In genomic region chrX:109011611-109012185, GRCm38 (mm10) we compare ENCODE assay signal across 8 mouse cellular contexts. TPM values are rescaled to one million over a fixed set of nuclear protein-coding genes. Genes with fewer than 3 reads are reported as not detected.
A peak's percentile ranks its signal among the peaks of the same experiment; 100 is the strongest.
DNase-seq lines count a peak whose midpoint lies in the region; ATAC-seq and TF ChIP-seq lines count a peak whose summit lies in the region.

No protein-coding gene starts in this region.

- dilution Hi-C loops in CH12.LX (cut with MboI; ENCODE audit: extremely low pct_ligation_motif_present, extremely low pct_unique_long_range_greater_than_20kb, low sequenced_read_pairs) = no loop called here

- no peaks in the 10 kb centered on the region for H3K27me3 ChIP-seq in CH12.LX (replicated peaks)
- no peaks in the 10 kb centered on the region for H3K27me3 ChIP-seq in embryonic facial prominence, embryonic 10.5 days (replicated peaks; ENCODE audit: low read depth, poor library complexity, severe bottlenecking)
- H3K27me3 ChIP-seq in hindbrain, embryonic 10.5 days (ENCODE audit: insufficient read depth, poor library complexity, severe bottlenecking) = no peaks in the 10 kb centered on the region
- H3K27me3 ChIP-seq in limb, embryonic 12.5 days = no peaks in the 10 kb centered on the region
- no peaks in the 10 kb centered on the region for H3K27me3 ChIP-seq in midbrain, embryonic 13.5 days

- H3K4me1 ChIP-seq in CH12.LX (ENCODE audit: control insufficient read depth in 1 of 2, insufficient read depth in 2 of 2) = peaks cover 0 to 6% of the 10 kb centered on the region in 2 experiments; a peak in 1 of 4 replicates
- H3K4me1 ChIP-seq in embryonic facial prominence, embryonic 10.5 days = no peaks in the 10 kb centered on the region
- no peaks in the 10 kb centered on the region for H3K4me1 ChIP-seq in hindbrain, embryonic 10.5 days (replicated peaks)
- no peaks in the 10 kb centered on the region for H3K4me1 ChIP-seq in limb, embryonic 12.5 days (replicated peaks)
- H3K4me1 ChIP-seq in midbrain, embryonic 13.5 days (replicated peaks) = no peaks in the 10 kb centered on the region

- H3K79me2 ChIP-seq in CH12.LX (replicated peaks; ENCODE audit: control insufficient read depth, extremely low read depth, insufficient read depth, poor library complexity, severe bottlenecking) = peaks cover 9% of the 10 kb centered on the region

- peak overlapping the region; percentile 50 to 63 (median 56) for H3K4me3 ChIP-seq in CH12.LX (replicated peaks in 1 of 3; ENCODE audit: low read depth in 2 of 3, low read length in 2 of 3, poor library complexity in 1 of 3)
- H3K4me3 ChIP-seq in embryonic facial prominence, embryonic 10.5 days = peak overlapping the region; percentile 58
- H3K4me3 ChIP-seq in hindbrain, embryonic 10.5 days = peak overlapping the region; percentile 54
- peak overlapping the region; percentile 44 for H3K4me3 ChIP-seq in limb, embryonic 12.5 days (replicated peaks)
- H3K4me3 ChIP-seq in midbrain, embryonic 13.5 days (replicated peaks) = peak overlapping the region; percentile 49

- no peak overlapping the region for H3K27ac ChIP-seq in CH12.LX (ENCODE audit: insufficient read depth, low read depth)
- H3K27ac ChIP-seq in embryonic facial prominence, embryonic 10.5 days (replicated peaks) = no peak overlapping the region
- H3K27ac ChIP-seq in hindbrain, embryonic 10.5 days = peak overlapping the region; percentile 82; the same call in 1 of the 2 replicates
- H3K27ac ChIP-seq in limb, embryonic 12.5 days = no peak overlapping the region
- no peak overlapping the region for H3K27ac ChIP-seq in midbrain, embryonic 13.5 days

- H3K4me2 ChIP-seq in CH12.LX (ENCODE audit: insufficient read depth, low read depth, poor library complexity, severe bottlenecking) = peak overlapping the region; percentile 13; the same call in 1 of the 2 replicates
- peak overlapping the region; percentile 56 for H3K4me2 ChIP-seq in limb, embryonic 12.5 days
- H3K4me2 ChIP-seq in midbrain, embryonic 13.5 days (replicated peaks) = peak overlapping the region; percentile 61

- in situ Hi-C loops in CH12.LX (cut with MboI; ENCODE audit: low pct_ligation_motif_present, low pct_unique_long_range_greater_than_20kb, low sequenced_read_pairs) = loop anchor here (5.0 kb wide), 1 partner anchor 66 kb away; no protein-coding TSS in a partner anchor

- DNase-seq in 416B (ENCODE audit: low read depth) (peak; percentile 71), CH12.LX (ENCODE audit: extremely low read depth) (peak; percentile 30)
- no peak for DNase-seq in embryonic facial prominence, embryonic 10.5 days (ENCODE audit: low spot score)
- peak; percentile 3 for DNase-seq in hindbrain, embryonic 10.5 days (ENCODE audit: low spot score)
- DNase-seq in left cerebral cortex, adult 11 months (ENCODE audit: low spot score) = no peak
- DNase-seq in ovary, postnatal 10 days (ENCODE audit: low spot score) = no peak

- 34% methylated on average over 13 of the region's 13 CpGs for WGBS in embryonic facial prominence, embryonic 10.5 days
- 33% methylated on average over 13 of the region's 13 CpGs for WGBS in hindbrain, embryonic 10.5 days
- 41% methylated on average over 13 of the region's 13 CpGs for WGBS in limb, embryonic 12.5 days
- WGBS in midbrain, embryonic 13.5 days = 30% methylated on average over 13 of the region's 13 CpGs

- no peak for TF ChIP-seq EP300 in CH12.LX (IDR thresholded peaks at IDR 0.05; ENCODE audit: low read length)

- no peak for TF ChIP-seq POLR2A in CH12.LX (IDR thresholded peaks at IDR 0.05; ENCODE audit: low read depth, low read length)

- peaks cover 2 to 7% of the 10 kb centered on the region in 2 experiments for H3K36me3 ChIP-seq in CH12.LX (replicated peaks in 1 of 2; ENCODE audit: control insufficient read depth in 1 of 2, insufficient read depth in 1 of 2, low read length in 1 of 2)
- H3K36me3 ChIP-seq in embryonic facial prominence, embryonic 10.5 days (replicated peaks) = peaks cover 5% of the 10 kb centered on the region
- H3K36me3 ChIP-seq in hindbrain, embryonic 10.5 days = 0 out of 2 replicates have a peak, but pooled peaks cover 5% of the 10 kb centered on the region
- H3K36me3 ChIP-seq in limb, embryonic 12.5 days = no peaks in the 10 kb centered on the region
- H3K36me3 ChIP-seq in midbrain, embryonic 13.5 days = no peaks in the 10 kb centered on the region

- no peak for TF ChIP-seq RAD21 in CH12.LX (IDR thresholded peaks at IDR 0.05; ENCODE audit: low read depth, low read length)

- peak overlapping the region; percentile 72; the same call in 1 of the 2 replicates for H3K9ac ChIP-seq in CH12.LX (ENCODE audit: insufficient read depth, low read depth)
- H3K9ac ChIP-seq in limb, embryonic 12.5 days (replicated peaks) = no peak overlapping the region
- H3K9ac ChIP-seq in midbrain, embryonic 13.5 days (replicated peaks) = peak overlapping the region; percentile 48; the same call in 1 of the 2 replicates

- no peaks in the 10 kb centered on the region for H3K9me3 ChIP-seq in CH12.LX (replicated peaks; ENCODE audit: low read length)
- H3K9me3 ChIP-seq in embryonic facial prominence, embryonic 10.5 days = no peaks in the 10 kb centered on the region
- no peaks in the 10 kb centered on the region for H3K9me3 ChIP-seq in hindbrain, embryonic 10.5 days
- no peaks in the 10 kb centered on the region for H3K9me3 ChIP-seq in limb, embryonic 12.5 days
- no peaks in the 10 kb centered on the region for H3K9me3 ChIP-seq in midbrain, embryonic 13.5 days

- no peak for TF ChIP-seq CTCF in CH12.LX (conservative IDR thresholded peaks at IDR 0.05 in 1 of 2, IDR thresholded peaks at IDR 0.05 in 1 of 2; ENCODE audit: low read depth in 2 of 2, low read length in 2 of 2)

- ATAC-seq in limb, embryonic 12.5 days (ENCODE audit: insufficient number of reproducible peaks, insufficient read depth, low FRiP score, low TSS enrichment, low read depth) = no peak
- no peak for ATAC-seq in midbrain, embryonic 13.5 days

TF ChIP-seq in CH12.LX, 34 proteins besides CTCF, POLR2A, EP300 and RAD21:
- TF ChIP-seq NRF1 (IDR thresholded peaks at IDR 0.05; ENCODE audit: low read depth, low read length) (no peak), CHD2 (IDR thresholded peaks at IDR 0.05; ENCODE audit: low read length) (no peak), MXI1 (IDR thresholded peaks at IDR 0.05; ENCODE audit: low read depth, low read length) (peak; percentile 71; the same call in 1 of the 2 replicates), SIN3A (IDR thresholded peaks at IDR 0.05; ENCODE audit: low read length) (0 out of 2 replicates have a peak, but pooled peaks have one; percentile 19), MYC (IDR thresholded peaks at IDR 0.05; ENCODE audit: low read depth, low read length) (0 out of 2 replicates have a peak, but pooled peaks have one; percentile 58), MAX (IDR thresholded peaks at IDR 0.05; ENCODE audit: low read length) (peak; percentile 68), CHD1 (IDR thresholded peaks at IDR 0.05; ENCODE audit: low read depth, low read length) (no peak), UBTF (IDR thresholded peaks at IDR 0.05; ENCODE audit: low read depth, low read length) (no peak), BHLHE40 (IDR thresholded peaks at IDR 0.05; ENCODE audit: low read depth, low read length) (no peak)

RNA-seq across cellular contexts. Expression of gene Hmgn5, which starts 1.5 kb away (rescaled TPM):
- total RNA-seq in CH12.LX (2012; rRNA removed) (8.0 and 8.2 TPM in 2 replicates), CH12.LX (2014; rRNA removed) (7.6 and 9.6 TPM in 2 replicates)
- 116 and 124 TPM in 2 replicates for polyA plus RNA-seq in CH12.LX (2012; ENCODE audit: insufficient read length, low read depth)
- polyA plus RNA-seq in embryonic facial prominence, embryonic 10.5 days (2016; fragmentation: Nextera tagmentation; extraction: Ambion mirVana) = 24.5 and 28.0 TPM in 2 replicates
- polyA plus RNA-seq in hindbrain, embryonic 10.5 days (2016; fragmentation: Nextera tagmentation; extraction: Ambion mirVana) = 13.0 and 23.2 TPM in 2 replicates
- polyA plus RNA-seq in limb, embryonic 12.5 days (2016; fragmentation: Nextera tagmentation; extraction: Ambion mirVana) = 25.1 and 28.5 TPM in 2 replicates
- 22.4 and 24.5 TPM in 2 replicates for polyA plus RNA-seq in midbrain, embryonic 13.5 days (2015; fragmentation: Nextera tagmentation; extraction: Ambion mirVana)

Comparison
In these comparisons a context has a peak if more than half of its experiments do, and no peak if none do; other contexts are left out.
1. DNase-seq: peak in 416B (single experiment), CH12.LX (single experiment) and hindbrain, embryonic 10.5 days (single experiment); none in embryonic facial prominence, embryonic 10.5 days (single experiment), left cerebral cortex, adult 11 months (single experiment) and ovary, postnatal 10 days (single experiment).
2. Peak in every context shown above with its lines, with median percentiles within 50 percentile points of each other: H3K4me2 ChIP-seq and H3K4me3 ChIP-seq.